Mouse (Mus musculus) kidney, adult 2 months (tissue): ENCODE results near the gene Uggt2.

ENCODE experiments used
- CTCF ChIP-seq: fragments of 200-500 bp; conservative IDR thresholded peaks from 2 replicates; pipeline ENCODE4 v1.5.1; 2011; ENCODE audit warnings: low read depth, mild to moderate bottlenecking, control low read depth, low read length, moderate library complexity, mixed read lengths; ENCODE audit not compliant: insufficient read depth, insufficient read length
- POLR2A ChIP-seq: fragments of 200-500 bp; IDR thresholded peaks from one replicate; pipeline ENCODE4 v1.6.1; 2011; ENCODE audit warnings: low read depth, low read length, control low read depth

- no peak for TF ChIP-seq CTCF
- no peak for TF ChIP-seq POLR2A
Measured at GRCm38 (mm10) chr14:119125840-119126239, 26.6 kb upstream of the Uggt2 start.
